Mouse (Mus musculus): ENCODE results near the gene Rpl10a.

- TF ChIP-seq CTCF (IDR thresholded peaks at IDR 0.05; ENCODE audit: borderline replicate concordance, insufficient read depth, low read depth, low read length) (no peak), POLR2A (IDR thresholded peaks at IDR 0.05; ENCODE audit: borderline replicate concordance, insufficient read depth, low read length) (no peak)
Observed at GRCm38 (mm10) chr17:28345271-28345721, 17.0 kb downstream of the Rpl10a start.
